Mouse (Mus musculus) megakaryocyte-erythroid progenitor cell, adult 5-6 weeks (primary cell): ENCODE data around the gene Tedc2. TPM values are rescaled to one million over a fixed set of nuclear protein-coding genes. Genes with fewer than 3 reads are reported as not detected.

ENCODE experiments used
- ATAC-seq: replicated peaks from 2 replicates; pipeline ENCODE4 v1.8.0; 2016; ENCODE audit warnings: mild to moderate bottlenecking, inconsistent platforms; ENCODE audit not compliant: severe bottlenecking, poor library complexity, low FRiP score, low TSS enrichment
- total RNA-seq, 2 experiments: library from RNA; stranded (forward) in 1 of 2; stranded (reverse) in 1 of 2; fragments of 200-1000, 215-1000 nt in 1 of 2; fragments of >200 nt in 1 of 2; fragmentation: Nextera tagmentation in 1 of 2; gene quantifications; 2 replicates each; pipeline ENCODE4 v1.2.3; 2014 to 2017

Tedc2 gene
- total RNA-seq (2014; fragmentation: Nextera tagmentation), result 19.8 and 31.0 TPM in 2 replicates
- 16.8 and 18.0 TPM in 2 replicates for total RNA-seq (2017)

GRCm38 (mm10) chr17:24220435-24221411 is at the start of gene Tedc2:
Gene Tedc2, minus strand, starts transcription at chr17:24220851.
- peak; percentile 92 for ATAC-seq

- 0 out of 2 replicates have a peak, but pooled peaks have one; percentile 18 for ATAC-seq
These were observed 46.5 kb upstream of the Tedc2 start for GRCm38 (mm10) chr17:24267133-24267532.

GRCm38 (mm10) chr17:24264766-24265165 is 44.1 kb upstream of the Tedc2 start:
- ATAC-seq, result no peak

GRCm38 (mm10) chr17:24260516-24260915 is 39.9 kb upstream of the Tedc2 start:
- ATAC-seq, result no peak

- no peak for ATAC-seq
These were observed 39.1 kb upstream of the Tedc2 start for GRCm38 (mm10) chr17:24259702-24260101.

- ATAC-seq, result no peak
These were observed 38.3 kb upstream of the Tedc2 start for GRCm38 (mm10) chr17:24258981-24259380.

GRCm38 (mm10) chr17:24252329-24252728 is 31.7 kb upstream of the Tedc2 start:
- ATAC-seq, result no peak

GRCm38 (mm10) chr17:24251320-24252069 is 30.8 kb upstream of the Tedc2 start, which contains the start of gene Ccnf:
Gene Ccnf, minus strand, starts transcription at chr17:24251484.
- peak; percentile 99 for ATAC-seq

GRCm38 (mm10) chr17:24250988-24251319 is 30.3 kb upstream of the Tedc2 start:
- no peak for ATAC-seq

- ATAC-seq, result no peak
These were observed 28.0 kb upstream of the Tedc2 start for GRCm38 (mm10) chr17:24248641-24249040.

- no peak for ATAC-seq
These were observed 23.4 kb upstream of the Tedc2 start for GRCm38 (mm10) chr17:24244061-24244460.

- no peak for ATAC-seq
These were observed 22.8 kb upstream of the Tedc2 start for GRCm38 (mm10) chr17:24243311-24243969.

GRCm38 (mm10) chr17:24236921-24237320 is 16.3 kb upstream of the Tedc2 start:
- ATAC-seq, result no peak

- no peak for ATAC-seq
These were observed 15.8 kb upstream of the Tedc2 start for GRCm38 (mm10) chr17:24236479-24236878.

GRCm38 (mm10) chr17:24227941-24228340 is 7.3 kb upstream of the Tedc2 start:
- ATAC-seq, result no peak

- ATAC-seq, result no peak
These were observed 6.1 kb upstream of the Tedc2 start for GRCm38 (mm10) chr17:24226721-24227120.

- ATAC-seq, result peak; percentile 95
These were observed 5.2 kb upstream of the Tedc2 start for GRCm38 (mm10) chr17:24225851-24226250.

- no peak for ATAC-seq
These were observed 4.1 kb upstream of the Tedc2 start for GRCm38 (mm10) chr17:24224741-24225140.

- no peak for ATAC-seq
These were observed 2.9 kb upstream of the Tedc2 start for GRCm38 (mm10) chr17:24223513-24223912.

- ATAC-seq, result no peak
These were observed 2.0 kb upstream of the Tedc2 start for GRCm38 (mm10) chr17:24222653-24223052.
